In the genomic region with DNA sequence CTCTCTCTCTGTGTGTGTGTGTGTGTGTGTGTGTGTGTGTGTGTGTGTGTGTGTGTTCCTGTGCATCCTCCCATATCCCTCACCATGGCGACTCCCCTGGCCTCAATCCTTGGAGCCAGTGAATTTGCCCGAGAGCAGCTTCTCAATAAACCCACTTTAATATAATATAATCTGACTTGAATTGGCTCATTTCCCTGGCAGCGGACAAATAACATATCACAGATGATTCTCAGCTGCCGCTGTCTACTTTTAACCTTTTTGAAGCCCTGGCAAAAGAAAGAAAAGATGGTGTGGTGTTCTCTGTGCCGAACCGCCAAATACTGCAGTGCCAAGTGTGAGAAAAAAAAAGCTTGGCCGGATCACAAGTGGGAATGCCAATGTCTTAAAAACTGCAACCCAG, we compare ENCODE assay signal across 18 mouse cellular contexts. TPM values are rescaled to one million over a fixed set of nuclear protein-coding genes. Genes with fewer than 3 reads are reported as not detected.
"Had no signal": no experiment of that assay in that cellular context is flagged by ENCODE, and none has a peak within 500 bp of the region (broad histone marks: within the 10 kb centered on the region; RNA-seq: fewer than 3 reads in every experiment).

No protein-coding gene starts in this region.

- H3K27ac ChIP-seq: kidney, postnatal 0 days; layer of hippocampus, adult 2 months; left cerebral cortex, adult 2 months; limb, embryonic 12.5 days; limb, embryonic 15.5 days; liver, embryonic 14.5 days; macrophage; midbrain, embryonic 12.5 days had no signal

- ATAC-seq: liver, postnatal 0 days; midbrain, embryonic 16.5 days had no signal

- H3K4me2 ChIP-seq: limb, embryonic 12.5 days; limb, embryonic 15.5 days; liver, embryonic 11.5 days; midbrain, embryonic 12.5 days had no signal

- H3K27me3 ChIP-seq: limb, embryonic 12.5 days; limb, embryonic 15.5 days; midbrain, embryonic 12.5 days had no signal

- H3K4me3 ChIP-seq: layer of hippocampus, adult 2 months; left cerebral cortex, adult 2 months; limb, embryonic 12.5 days; limb, embryonic 15.5 days; midbrain, embryonic 12.5 days had no signal

- H3K4me1 ChIP-seq: limb, embryonic 12.5 days; midbrain, embryonic 12.5 days had no signal

- DNase-seq: kidney, adult 2 months; kidney, postnatal 25 days; layer of hippocampus, adult 9-11 months; liver, postnatal 0 days; lung, postnatal 10 days; thymus, adult 18-20 months; thymus, postnatal 36 days had no signal

- H3K9me3 ChIP-seq: limb, embryonic 12.5 days; limb, embryonic 15.5 days; midbrain, embryonic 12.5 days had no signal

- H3K36me3 ChIP-seq: limb, embryonic 12.5 days; limb, embryonic 15.5 days; midbrain, embryonic 12.5 days had no signal

- H3K9ac ChIP-seq: limb, embryonic 12.5 days; limb, embryonic 15.5 days; liver, embryonic 14.5 days; liver, postnatal 0 days; midbrain, embryonic 12.5 days had no signal

RNA-seq across cellular contexts. Expression of a gene that starts 18.2 kb away (rescaled TPM):
- total RNA-seq: megakaryocyte, adult 5-6 weeks had no signal
